Mouse (Mus musculus) embryonic fibroblast, embryonic 13.5 days (primary cell): Measurements from ENCODE around the gene Lpar3. TPM values are rescaled to one million over a fixed set of nuclear protein-coding genes. Genes with fewer than 3 reads are reported as not detected.

Experiments
- H3K27ac ChIP-seq: 2 replicates; pipeline ENCODE4 v1.5.1; 2012; ENCODE audit warnings: low read length, control low read depth, inconsistent platforms; ENCODE audit not compliant: insufficient read depth
- H3K4me1 ChIP-seq: 2 replicates; pipeline ENCODE4 v1.6.1; 2011; ENCODE audit warnings: low read length; ENCODE audit not compliant: control insufficient read depth, insufficient read depth
- H3K4me3 ChIP-seq: 2 replicates; pipeline ENCODE4 v1.5.1; 2011; ENCODE audit warnings: mild to moderate bottlenecking, control low read depth, low read length; ENCODE audit not compliant: insufficient read depth
- CTCF ChIP-seq: IDR thresholded peaks from 2 replicates; pipeline ENCODE4 v1.5.1; 2011; ENCODE audit warnings: mild to moderate bottlenecking, control low read depth, low read length, moderate library complexity, borderline replicate concordance; ENCODE audit not compliant: insufficient read depth
- POLR2A ChIP-seq: IDR thresholded peaks from 2 replicates; pipeline ENCODE4 v1.6.1; 2011; ENCODE audit warnings: low read depth, mild to moderate bottlenecking, control low read depth, low read length, moderate library complexity
- polyA plus RNA-seq: library from polyadenylated mRNA; stranded (reverse); fragments of >200 nt; gene quantifications from 2 replicates; pipeline ENCODE4 v1.2.4, GENCODE M21; 2011; ENCODE audit warnings: low read depth; ENCODE audit not compliant: missing spikeins, insufficient read length

Lpar3 gene
- polyA plus RNA-seq, 1 experiment, result not detected

GRCm38 (mm10) chr3:146303194-146303593 lies 82.4 kb downstream of the Lpar3 start:
- H3K27ac ChIP-seq, result no peak overlapping the region
- peaks cover 8% of the 10 kb centered on the region for H3K4me1 ChIP-seq
- H3K4me3 ChIP-seq, result no peak overlapping the region
- TF ChIP-seq POLR2A (no peak), CTCF (no peak)

- no peak overlapping the region for H3K4me3 ChIP-seq
- no peak overlapping the region for H3K27ac ChIP-seq
- TF ChIP-seq POLR2A (no peak), CTCF (no peak)
- H3K4me1 ChIP-seq, result peaks cover 11% of the 10 kb centered on the region
Observed at GRCm38 (mm10) chr3:146304556-146305405, 84.0 kb downstream of the Lpar3 start.

GRCm38 (mm10) chr3:146307341-146307740 lies 86.6 kb downstream of the Lpar3 start:
- no peak for TF ChIP-seq CTCF
- TF ChIP-seq POLR2A, result no peak
- Histone ChIP-seq H3K4me1 (peaks cover 13% of the 10 kb centered on the region), H3K27ac (peak overlapping the region; percentile 91), H3K4me3 (no peak overlapping the region)

- peak overlapping the region; percentile 91 for H3K27ac ChIP-seq
- peaks cover 13% of the 10 kb centered on the region for H3K4me1 ChIP-seq
- TF ChIP-seq POLR2A, result no peak
- H3K4me3 ChIP-seq, result no peak overlapping the region
Observed at GRCm38 (mm10) chr3:146307886-146308285, 87.1 kb downstream of the Lpar3 start.

GRCm38 (mm10) chr3:146309586-146309985 lies 88.8 kb downstream of the Lpar3 start:
- Histone ChIP-seq H3K4me3 (no peak overlapping the region), H3K4me1 (peaks cover 11% of the 10 kb centered on the region), H3K27ac (no peak overlapping the region)
- TF ChIP-seq POLR2A (no peak), CTCF (no peak)

GRCm38 (mm10) chr3:146311121-146311538 lies 90.4 kb downstream of the Lpar3 start:
- Histone ChIP-seq H3K27ac (no peak overlapping the region), H3K4me1 (peaks cover 11% of the 10 kb centered on the region), H3K4me3 (no peak overlapping the region)

GRCm38 (mm10) chr3:146315414-146315813 lies 94.7 kb downstream of the Lpar3 start:
- Histone ChIP-seq H3K27ac (no peak overlapping the region), H3K4me3 (no peak overlapping the region), H3K4me1 (peaks cover 3% of the 10 kb centered on the region; the same call in 1 of the 2 replicates)
- TF ChIP-seq POLR2A (no peak), CTCF (no peak)

More at GRCm38 (mm10) chr3:146311121-146311538, 90.4 kb downstream of the Lpar3 start:
- TF ChIP-seq CTCF (no peak), POLR2A (no peak)

- Histone ChIP-seq H3K4me1 (peaks cover 3% of the 10 kb centered on the region; the same call in 1 of the 2 replicates), H3K4me3 (no peak overlapping the region), H3K27ac (no peak overlapping the region)
- TF ChIP-seq POLR2A, result no peak
- no peak for TF ChIP-seq CTCF
Observed at GRCm38 (mm10) chr3:146316293-146316692, 95.5 kb downstream of the Lpar3 start.

- Histone ChIP-seq H3K27ac (no peak overlapping the region), H3K4me3 (no peak overlapping the region), H3K4me1 (no peaks in the 10 kb centered on the region)
- no peak for TF ChIP-seq CTCF
- no peak for TF ChIP-seq POLR2A
Observed at GRCm38 (mm10) chr3:146317366-146317765, 96.6 kb downstream of the Lpar3 start.

- Histone ChIP-seq H3K4me3 (no peak overlapping the region), H3K4me1 (no peaks in the 10 kb centered on the region), H3K27ac (no peak overlapping the region)
- no peak for TF ChIP-seq POLR2A
- no peak for TF ChIP-seq CTCF
Observed at GRCm38 (mm10) chr3:146317911-146318310, 97.1 kb downstream of the Lpar3 start.
